Mouse (Mus musculus) limb, embryonic 14.5 days (tissue): ENCODE results near the gene Rnf150. TPM values are rescaled to one million over a fixed set of nuclear protein-coding genes. Genes with fewer than 3 reads are reported as not detected.

ENCODE experiments used
- ATAC-seq: fragments of 200-750 bp; cut with Nextera tagmentation; 2 replicates; pipeline ENCODE4 v1.8.0; 2017; ENCODE audit warnings: low read depth, moderate number of reproducible peaks, moderate TSS enrichment; ENCODE audit not compliant: low FRiP score
- DNase-seq: peaks from one replicate; pipeline ENCODE4 v3.0.0-alpha.2; 2015; ENCODE audit warnings: low spot score
- H3K27ac ChIP-seq: fragments of 300-500 bp; sonication (generic); replicated peaks from 2 replicates; pipeline ENCODE4 v1.5.1; 2014; ENCODE audit warnings: low read depth, mild to moderate bottlenecking, low read length, moderate library complexity, mixed read lengths
- H3K27me3 ChIP-seq: fragments of 300-500 bp; sonication (generic); 2 replicates; pipeline ENCODE4 v1.6.1; 2014; ENCODE audit warnings: low read length, mixed read lengths; ENCODE audit not compliant: control insufficient read depth, insufficient read depth
- H3K36me3 ChIP-seq: fragments of 300-500 bp; sonication (generic); 2 replicates; pipeline ENCODE4 v1.6.1; 2014; ENCODE audit warnings: mild to moderate bottlenecking, low read length, moderate library complexity, mixed read lengths; ENCODE audit not compliant: control insufficient read depth, insufficient read depth
- H3K4me1 ChIP-seq: fragments of 300-500 bp; sonication (generic); 2 replicates; pipeline ENCODE4 v1.6.1; 2014; ENCODE audit warnings: antibody characterized with exemption, low read length, mixed read lengths; ENCODE audit not compliant: control insufficient read depth, insufficient read depth
- H3K4me2 ChIP-seq: fragments of 300-500 bp; sonication (generic); replicated peaks from 2 replicates; pipeline ENCODE4 v1.6.1; 2014; ENCODE audit warnings: low read depth, mild to moderate bottlenecking, low read length, moderate library complexity; ENCODE audit not compliant: severe bottlenecking
- H3K4me3 ChIP-seq: fragments of 300-500 bp; sonication (generic); replicated peaks from 2 replicates; pipeline ENCODE4 v1.5.1; 2014; ENCODE audit warnings: low read length
- H3K9ac ChIP-seq: fragments of 300-500 bp; sonication (generic); 2 replicates; pipeline ENCODE4 v1.6.1; 2014; ENCODE audit warnings: mild to moderate bottlenecking, low read depth, low read length, moderate library complexity; ENCODE audit not compliant: severe bottlenecking
- H3K9me3 ChIP-seq: fragments of 300-500 bp; sonication (generic); 2 replicates; pipeline ENCODE4 v1.6.1; 2016; ENCODE audit warnings: low read length; ENCODE audit not compliant: control insufficient read depth
- POLR2A ChIP-seq: fragments of 200-500 bp; IDR thresholded peaks from 2 replicates; pipeline ENCODE4 v1.8.0; 2012; ENCODE audit warnings: inconsistent platforms, mild to moderate bottlenecking, moderate library complexity, borderline replicate concordance; ENCODE audit not compliant: insufficient read depth, insufficient read length; ENCODE audit errors: extremely low read depth
- WGBS: fragments of 180-500 bp; shearing (Covaris S2); extraction: QIAGEN DNeasy Blood & Tissue Kit; methylation state at CpG from one replicate; pipeline ENCODE4 v1.1.7; 2014; 5-methylcytosine and 5-hydroxymethylcytosine counted together
- polyA plus RNA-seq, 2 experiments: library from polyadenylated mRNA; depleted of rRNA in 1 of 2; stranded (reverse) in 1 of 2; unstranded in 1 of 2; fragments of >200 nt; fragmentation: Nextera tagmentation in 1 of 2; extraction: Ambion mirVana in 1 of 2; gene quantifications; 2 replicates each; pipeline versions ENCODE4 v1.2.1 to v1.2.3; 2012 to 2014

Rnf150 gene
- polyA plus RNA-seq, 2 experiments, result 1.5 to 5.5 TPM

GRCm38 (mm10) chr8:82900958-82901357 lies 37.8 kb downstream of the Rnf150 start:
- no peaks in the 10 kb centered on the region; the same call in 1 of the 2 replicates for H3K4me1 ChIP-seq
- ATAC-seq, result no peak
- no peak overlapping the region for H3K4me2 ChIP-seq
- DNase-seq, result no peak
- no peak for TF ChIP-seq POLR2A
- WGBS, result 85% methylated on average over 4 of the region's 4 CpGs
- no peaks in the 10 kb centered on the region for H3K9me3 ChIP-seq
- H3K27ac ChIP-seq, result no peak overlapping the region
- H3K4me3 ChIP-seq, result no peak overlapping the region
- no peaks in the 10 kb centered on the region for H3K27me3 ChIP-seq
- no peaks in the 10 kb centered on the region for H3K36me3 ChIP-seq
- no peak overlapping the region for H3K9ac ChIP-seq

- no peak for TF ChIP-seq POLR2A
- Histone ChIP-seq H3K4me1 (no peaks in the 10 kb centered on the region; the same call in 1 of the 2 replicates), H3K9me3 (no peaks in the 10 kb centered on the region), H3K27ac (no peak overlapping the region), H3K36me3 (no peaks in the 10 kb centered on the region), H3K9ac (no peak overlapping the region), H3K4me2 (no peak overlapping the region), H3K27me3 (no peaks in the 10 kb centered on the region), H3K4me3 (no peak overlapping the region)
- ATAC-seq (no peak), DNase-seq (no peak)
- WGBS, result 39% methylated on average over 12 of the region's 12 CpGs
Measured at GRCm38 (mm10) chr8:82901549-82902138, 38.5 kb downstream of the Rnf150 start.

GRCm38 (mm10) chr8:82903497-82903896 lies 40.3 kb downstream of the Rnf150 start:
- no peak for ATAC-seq

GRCm38 (mm10) chr8:82907271-82907670 lies 44.1 kb downstream of the Rnf150 start:
- Histone ChIP-seq H3K4me1 (no peaks in the 10 kb centered on the region), H3K27me3 (no peaks in the 10 kb centered on the region), H3K4me3 (no peak overlapping the region), H3K9ac (no peak overlapping the region), H3K4me2 (no peak overlapping the region), H3K9me3 (no peaks in the 10 kb centered on the region), H3K36me3 (no peaks in the 10 kb centered on the region), H3K27ac (no peak overlapping the region)
- no peak for DNase-seq
- TF ChIP-seq POLR2A, result no peak
- 87% methylated on average over 3 of the region's 3 CpGs for WGBS
- no peak for ATAC-seq

More at GRCm38 (mm10) chr8:82903497-82903896, 40.3 kb downstream of the Rnf150 start:
- Histone ChIP-seq H3K4me2 (no peak overlapping the region), H3K27me3 (no peaks in the 10 kb centered on the region), H3K4me1 (no peaks in the 10 kb centered on the region; the same call in 1 of the 2 replicates), H3K36me3 (no peaks in the 10 kb centered on the region), H3K9me3 (no peaks in the 10 kb centered on the region), H3K27ac (no peak overlapping the region), H3K9ac (no peak overlapping the region), H3K4me3 (no peak overlapping the region)
- TF ChIP-seq POLR2A, result no peak
- DNase-seq, result no peak
- WGBS, result 73% methylated on average over 3 of the region's 3 CpGs

- no peaks in the 10 kb centered on the region for H3K36me3 ChIP-seq
- H3K4me3 ChIP-seq, result no peak overlapping the region
- no peak overlapping the region for H3K9ac ChIP-seq
- no peak for DNase-seq
- H3K27me3 ChIP-seq, result no peaks in the 10 kb centered on the region
- no peak overlapping the region for H3K4me2 ChIP-seq
- no peak overlapping the region for H3K27ac ChIP-seq
- ATAC-seq, result no peak
- no peaks in the 10 kb centered on the region for H3K4me1 ChIP-seq
- TF ChIP-seq POLR2A, result no peak
- H3K9me3 ChIP-seq, result no peaks in the 10 kb centered on the region
Measured at GRCm38 (mm10) chr8:82911436-82911835, 48.3 kb downstream of the Rnf150 start.

GRCm38 (mm10) chr8:82912282-82912681 lies 49.1 kb downstream of the Rnf150 start:
- WGBS, result 86% methylated on average over 4 of the region's 4 CpGs
- H3K4me1 ChIP-seq, result no peaks in the 10 kb centered on the region
- H3K9me3 ChIP-seq, result no peaks in the 10 kb centered on the region
- ATAC-seq (no peak), DNase-seq (no peak)
- no peaks in the 10 kb centered on the region for H3K27me3 ChIP-seq
- H3K4me3 ChIP-seq, result no peak overlapping the region
- H3K27ac ChIP-seq, result no peak overlapping the region
- TF ChIP-seq POLR2A, result no peak
- no peak overlapping the region for H3K4me2 ChIP-seq
- no peaks in the 10 kb centered on the region for H3K36me3 ChIP-seq
- H3K9ac ChIP-seq, result no peak overlapping the region
